Mouse (Mus musculus) embryonic fibroblast, embryonic 13.5 days (primary cell): ENCODE measurements at regions not wholly inside any gene's neighbourhood (a gene's known extent, or its start where the extent isn't known, plus 50 kb on each side); places are given as distances from the start of the nearest gene placed in this dataset.

Experiments
- CTCF ChIP-seq: IDR thresholded peaks from 2 replicates; pipeline ENCODE4 v1.5.1; 2011; ENCODE audit warnings: mild to moderate bottlenecking, control low read depth, low read length, moderate library complexity, borderline replicate concordance; ENCODE audit not compliant: insufficient read depth
- POLR2A ChIP-seq: IDR thresholded peaks from 2 replicates; pipeline ENCODE4 v1.6.1; 2011; ENCODE audit warnings: low read depth, mild to moderate bottlenecking, control low read depth, low read length, moderate library complexity

- no peak for TF ChIP-seq CTCF
- TF ChIP-seq POLR2A: no peak
Measured at GRCm38 (mm10) chr1:177509786-177510185, 67.6 kb downstream of the Zbtb18 start.
